Mouse (Mus musculus) embryonic fibroblast, embryonic 13.5 days (primary cell): ENCODE results near the gene Fam53b.
"Not testable (repeated sequence)": the region's sequence is repeated elsewhere in the genome, so short reads cannot be mapped to it uniquely, and the experiment has no call there.

Experiments used
- CTCF ChIP-seq: IDR thresholded peaks from 2 replicates; pipeline ENCODE4 v1.5.1; 2011; ENCODE audit warnings: mild to moderate bottlenecking, control low read depth, low read length, moderate library complexity, borderline replicate concordance; ENCODE audit not compliant: insufficient read depth
- POLR2A ChIP-seq: IDR thresholded peaks from 2 replicates; pipeline ENCODE4 v1.6.1; 2011; ENCODE audit warnings: low read depth, mild to moderate bottlenecking, control low read depth, low read length, moderate library complexity

- TF ChIP-seq POLR2A, CTCF: not testable (repeated sequence)
Measured at GRCm38 (mm10) chr7:132662831-132663230, 150.9 kb downstream of the Fam53b start.
